Mouse (Mus musculus) midbrain, embryonic 10.5 days (tissue): ENCODE results near the gene Gprin1. TPM values are rescaled to one million over a fixed set of nuclear protein-coding genes. Genes with fewer than 3 reads are reported as not detected.

Experiments
- DNase-seq: peaks from one replicate; pipeline ENCODE4 v3.0.0-alpha.2; 2017; ENCODE audit warnings: low spot score
- H3K27ac ChIP-seq: fragments of 300-500 bp; sonication (generic); replicated peaks from 2 replicates; pipeline ENCODE4 v1.5.1; 2016; ENCODE audit warnings: mild to moderate bottlenecking
- H3K27me3 ChIP-seq: fragments of 300-500 bp; sonication (generic); 2 replicates; pipeline ENCODE4 v1.6.1; 2016; ENCODE audit warnings: low read depth, mild to moderate bottlenecking; ENCODE audit not compliant: poor library complexity, severe bottlenecking
- H3K36me3 ChIP-seq: fragments of 300-500 bp; sonication (generic); 2 replicates; pipeline ENCODE4 v1.6.1; 2016; ENCODE audit warnings: mild to moderate bottlenecking, moderate library complexity
- H3K4me1 ChIP-seq: fragments of 300-500 bp; sonication (generic); 2 replicates; pipeline ENCODE4 v1.6.1; 2016
- H3K4me3 ChIP-seq: fragments of 300-500 bp; sonication (generic); 2 replicates; pipeline ENCODE4 v1.5.1; 2016; ENCODE audit warnings: mild to moderate bottlenecking, moderate library complexity
- H3K9me3 ChIP-seq: fragments of 300-500 bp; sonication (generic); replicated peaks from 2 replicates; pipeline ENCODE4 v1.6.1; 2016; ENCODE audit warnings: mild to moderate bottlenecking
- WGBS: fragments of 180-500 bp; shearing (Covaris S2); methylation state at CpG from one replicate; pipeline ENCODE4 v1.1.7; 2016; 5-methylcytosine and 5-hydroxymethylcytosine counted together
- polyA plus RNA-seq: library from polyadenylated mRNA; unstranded; fragments of >200 nt; fragmentation: Nextera tagmentation; extraction: Ambion mirVana; gene quantifications from 2 replicates; pipeline ENCODE4 v1.2.1, GENCODE M21; 2016

The Gprin1 gene
- polyA plus RNA-seq, 1 experiment from 2014 or later = 0.88 TPM

- WGBS = 91% methylated on average over 11 of the region's 11 CpGs
- Histone ChIP-seq H3K36me3 (no peaks in the 10 kb centered on the region), H3K4me1 (peaks cover 32% of the 10 kb centered on the region), H3K9me3 (no peaks in the 10 kb centered on the region), H3K4me3 (no peak overlapping the region), H3K27me3 (no peaks in the 10 kb centered on the region), H3K27ac (no peak overlapping the region)
- no peak for DNase-seq
These were observed 54.0 kb downstream of the Gprin1 start for GRCm38 (mm10) chr13:54695479-54696230.

GRCm38 (mm10) chr13:54694348-54695060 lies 55.2 kb downstream of the Gprin1 start:
- Histone ChIP-seq H3K27ac (peak overlapping the region; percentile 95), H3K9me3 (no peaks in the 10 kb centered on the region), H3K4me3 (peak overlapping the region; percentile 98), H3K27me3 (no peaks in the 10 kb centered on the region), H3K36me3 (no peaks in the 10 kb centered on the region), H3K4me1 (peaks cover 38% of the 10 kb centered on the region)
- DNase-seq = no peak
- 19% methylated on average over 26 of the region's 26 CpGs for WGBS

DNA sequence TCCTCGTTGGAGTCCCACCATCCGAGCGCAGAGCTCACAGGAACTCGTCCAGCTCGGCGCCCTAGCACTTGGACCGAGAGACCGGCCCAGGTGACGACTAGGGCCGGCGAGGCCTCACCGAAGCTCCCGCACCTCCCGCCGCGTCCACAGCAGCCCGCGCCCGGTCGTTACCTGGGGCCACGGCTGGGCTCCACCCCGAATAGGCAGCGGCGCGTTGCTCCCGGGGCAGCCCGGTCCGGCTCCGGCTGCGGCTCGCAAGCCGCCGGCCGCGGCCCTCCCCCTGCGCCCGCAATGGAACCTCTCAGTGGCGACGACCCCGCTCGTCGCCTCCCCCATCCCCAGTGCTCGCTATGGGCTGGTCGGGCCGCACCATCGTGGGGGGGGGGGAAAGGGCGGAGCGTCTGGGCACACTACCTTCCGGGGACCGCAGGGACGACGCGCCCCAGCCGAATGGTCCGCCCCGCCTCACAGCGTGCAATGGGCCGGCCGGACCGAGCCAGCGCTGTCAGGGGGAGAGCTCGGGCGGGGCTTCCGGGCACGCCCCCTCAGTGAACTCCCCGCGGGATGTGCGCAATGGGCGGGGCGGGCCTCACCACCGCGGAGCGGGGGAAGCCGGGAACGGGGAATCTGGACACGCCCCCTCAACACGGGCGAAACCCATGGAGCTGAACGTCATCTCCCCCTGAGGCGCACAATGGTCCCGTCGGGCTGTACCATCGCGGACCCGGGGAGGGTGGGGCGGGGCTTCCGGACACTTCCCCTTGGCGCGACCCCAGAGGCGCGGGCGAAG lies 55.9 kb downstream of the Gprin1 start, which contains the start of gene Rnf44:
TSS of gene Rnf44 (minus strand) at position 350 of the 790 bp plus-strand sequence.
- 0% methylated on average over 91 of the region's 92 CpGs for WGBS

GRCm38 (mm10) chr13:54692711-54693557 lies 56.7 kb downstream of the Gprin1 start:
- no peaks in the 10 kb centered on the region for H3K36me3 ChIP-seq
- 17% methylated on average over 21 of the region's 21 CpGs for WGBS
- peak overlapping the region; percentile 98 for H3K4me3 ChIP-seq
- no peaks in the 10 kb centered on the region for H3K9me3 ChIP-seq
- H3K27me3 ChIP-seq = no peaks in the 10 kb centered on the region
- H3K4me1 ChIP-seq = peaks cover 50% of the 10 kb centered on the region
- peak overlapping the region; percentile 95 for H3K27ac ChIP-seq
- no peak for DNase-seq

More for the DNA sequence above, 55.9 kb downstream of the Gprin1 start, which contains the start of gene Rnf44:
- Histone ChIP-seq H3K27me3 (no peaks in the 10 kb centered on the region), H3K9me3 (no peaks in the 10 kb centered on the region), H3K4me3 (peak within 1 kb of the TSS; percentile 98), H3K27ac (peak within 1 kb of the TSS; percentile 95), H3K4me1 (peaks cover 42% of the 10 kb centered on the region), H3K36me3 (no peaks in the 10 kb centered on the region)
- peak; percentile 99 for DNase-seq

GRCm38 (mm10) chr13:54691737-54692136 lies 57.9 kb downstream of the Gprin1 start:
- peaks cover 50% of the 10 kb centered on the region for H3K4me1 ChIP-seq
- H3K36me3 ChIP-seq = no peaks in the 10 kb centered on the region
- no peak for DNase-seq
- no peaks in the 10 kb centered on the region for H3K27me3 ChIP-seq
- no peak overlapping the region for H3K27ac ChIP-seq
- peak overlapping the region; percentile 98; the same call in 1 of the 2 replicates for H3K4me3 ChIP-seq
- H3K9me3 ChIP-seq = no peaks in the 10 kb centered on the region

DNA sequence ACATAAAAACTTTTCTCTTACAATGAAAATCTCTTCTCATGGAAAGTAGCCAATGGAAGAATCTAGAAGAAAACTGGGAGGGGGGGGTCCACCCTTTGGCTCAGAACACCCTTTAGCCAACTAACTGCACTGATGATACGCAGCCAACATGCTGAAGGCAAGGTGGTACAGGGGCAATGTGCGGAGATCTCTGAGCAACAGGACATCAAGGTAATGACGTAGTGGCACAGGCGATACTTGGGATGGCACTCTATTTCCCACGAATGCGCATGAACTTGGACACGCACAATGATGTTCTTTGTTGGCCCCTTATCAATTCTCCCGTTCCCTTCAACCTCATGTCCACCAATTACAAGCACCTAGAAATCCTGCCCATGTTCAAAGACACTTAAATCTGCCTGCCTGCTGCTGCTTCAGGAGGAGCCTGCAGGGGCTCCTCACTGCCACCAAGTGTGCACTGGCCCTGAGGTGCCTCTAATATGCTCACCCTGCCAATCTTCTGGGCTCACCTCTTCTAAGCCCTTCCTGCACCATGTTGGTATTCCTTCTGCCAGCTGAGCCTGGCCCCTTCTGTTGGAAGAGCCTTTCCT lies 59.4 kb downstream of the Gprin1 start:
- H3K27me3 ChIP-seq = no peaks in the 10 kb centered on the region
- 98% methylated on average over 8 of the region's 8 CpGs for WGBS
- peaks cover 63% of the 10 kb centered on the region for H3K4me1 ChIP-seq
- H3K36me3 ChIP-seq = peaks cover 3% of the 10 kb centered on the region
- no peak overlapping the region for H3K27ac ChIP-seq
- H3K9me3 ChIP-seq = no peaks in the 10 kb centered on the region
- no peak for DNase-seq
- 0 out of 2 replicates have a peak overlapping the region, but pooled peaks have one; percentile 16 for H3K4me3 ChIP-seq

- DNase-seq = peak; percentile 98
- H3K4me3 ChIP-seq = peak overlapping the region; percentile 81
- no peaks in the 10 kb centered on the region for H3K27me3 ChIP-seq
- H3K36me3 ChIP-seq = peaks cover 28% of the 10 kb centered on the region
- under 1% methylated on average over 82 of the region's 82 CpGs for WGBS
- H3K27ac ChIP-seq = peak overlapping the region; percentile 99
- H3K4me1 ChIP-seq = peaks cover 68% of the 10 kb centered on the region
- H3K9me3 ChIP-seq = no peaks in the 10 kb centered on the region
These were observed 61.9 kb downstream of the Gprin1 start for GRCm38 (mm10) chr13:54687575-54688424.

DNA sequence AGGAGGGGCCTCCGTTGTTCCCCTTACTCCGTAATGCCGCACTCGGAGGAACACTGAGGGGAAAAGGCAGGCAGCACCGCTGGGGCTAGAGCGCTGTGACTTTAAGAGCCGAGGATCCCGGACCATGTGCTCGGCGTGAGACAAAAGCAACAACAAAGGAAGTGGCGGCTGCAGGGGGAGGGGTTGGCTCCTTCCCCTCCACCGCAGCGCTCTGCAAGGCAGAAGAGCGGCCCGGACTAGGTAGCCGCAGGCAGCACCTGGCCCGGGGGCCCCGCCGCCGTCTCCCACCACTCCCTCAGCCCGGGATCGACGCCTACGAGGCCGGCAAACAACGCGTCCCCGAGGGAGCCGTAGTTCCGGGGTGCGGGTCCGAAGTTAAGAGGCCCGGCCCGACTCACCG lies 62.6 kb downstream of the Gprin1 start:
- Histone ChIP-seq H3K27me3 (no peaks in the 10 kb centered on the region), H3K36me3 (peaks cover 35% of the 10 kb centered on the region), H3K4me3 (peak overlapping the region; percentile 81), H3K27ac (peak overlapping the region; percentile 99), H3K4me1 (peaks cover 61% of the 10 kb centered on the region), H3K9me3 (no peaks in the 10 kb centered on the region)
- peak; percentile 84 for DNase-seq
- WGBS = under 1% methylated on average over 35 of the region's 35 CpGs

Other genes starting within 250 kb of the Gprin1 start
- gene Simc1, start 246.1 kb downstream of the Gprin1 start, polyA plus RNA-seq = 12.0 and 12.8 TPM in 2 replicates
- 215 and 266 TPM in 2 replicates for gene 4833439L19Rik, start 184.4 kb downstream of the Gprin1 start, polyA plus RNA-seq
- gene Arl10, start 174.9 kb downstream of the Gprin1 start, polyA plus RNA-seq = 28.6 and 29.7 TPM in 2 replicates
- 89.7 and 105 TPM in 2 replicates for gene Nop16, start 159.8 kb downstream of the Gprin1 start, polyA plus RNA-seq
- 155 and 156 TPM in 2 replicates for gene Higd2a, start 159.7 kb downstream of the Gprin1 start, polyA plus RNA-seq
- gene Cltb, start 138.5 kb downstream of the Gprin1 start, polyA plus RNA-seq = 18.7 and 24.3 TPM in 2 replicates
- 88.4 and 89.7 TPM in 2 replicates for gene Faf2, start 128.1 kb downstream of the Gprin1 start, polyA plus RNA-seq
- 90.1 and 98.8 TPM in 2 replicates for gene Rnf44, start 56.0 kb downstream of the Gprin1 start, polyA plus RNA-seq
- not detected in 2 replicates for gene Cdhr2, start 48.4 kb downstream of the Gprin1 start, polyA plus RNA-seq
- gene Sncb, start 16.7 kb upstream of the Gprin1 start, polyA plus RNA-seq = 1.5 TPM in 2 replicates
- not detected in 2 replicates for gene Eif4e1b, start 34.1 kb upstream of the Gprin1 start, polyA plus RNA-seq
- gene Tspan17, start 39.5 kb upstream of the Gprin1 start, polyA plus RNA-seq = 12.9 and 20.6 TPM in 2 replicates
- gene Unc5a, start 199.5 kb upstream of the Gprin1 start, polyA plus RNA-seq = 2.8 TPM in 2 replicates